In the genomic region with DNA sequence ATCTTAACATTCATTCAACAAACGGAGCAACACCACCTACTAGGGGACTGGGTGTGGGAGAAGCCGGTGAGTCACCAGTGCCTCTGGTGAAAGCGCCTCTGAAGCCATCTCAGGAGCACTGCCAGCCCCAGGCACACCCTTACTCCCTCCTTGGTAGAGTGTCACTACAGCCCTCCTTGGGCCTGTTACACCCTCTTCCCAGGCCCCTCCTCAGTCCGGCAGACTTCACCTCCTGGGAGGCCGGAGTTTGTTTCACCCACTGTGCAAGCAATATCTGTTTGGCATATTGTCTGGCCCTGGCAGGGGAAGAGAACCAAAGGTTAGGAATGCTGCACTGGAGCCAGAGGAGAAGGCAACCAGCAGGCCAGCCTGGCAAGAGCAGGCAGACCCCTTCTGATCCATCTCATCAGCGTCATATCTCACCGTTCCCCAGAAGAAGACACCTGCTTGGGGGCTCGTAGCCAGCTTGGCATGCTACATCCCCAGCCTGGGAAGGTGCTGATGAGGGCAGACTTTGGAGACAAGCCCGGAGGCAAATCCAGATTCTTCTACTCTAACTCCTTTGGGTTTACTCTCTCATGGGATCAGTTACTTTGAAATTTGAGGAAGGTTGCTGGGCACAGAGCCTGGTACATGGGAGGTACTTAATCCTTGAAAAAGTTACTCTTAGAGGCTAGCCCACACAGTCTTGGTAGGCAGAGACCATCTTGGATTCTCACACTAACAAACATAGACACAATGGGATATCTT, we compare ENCODE assay signal across 8 mouse cellular contexts. TPM values are rescaled to one million over a fixed set of nuclear protein-coding genes. Genes with fewer than 3 reads are reported as not detected.
DNase-seq lines count a peak whose midpoint lies in the region; ATAC-seq and TF ChIP-seq lines count a peak whose summit lies in the region.

No protein-coding gene starts in this region.

- WGBS in heart, embryonic 15.5 days: 51% methylated on average over 9 of the region's 9 CpGs
- 63% methylated on average over 9 of the region's 9 CpGs for WGBS in liver, embryonic 14.5 days (ENCODE audit: insufficient replicate concordance)
- WGBS in neural tube, embryonic 14.5 days: 58% methylated on average over 9 of the region's 9 CpGs

- ATAC-seq in erythroblast, adult 5-6 weeks (replicated peaks; ENCODE audit: low FRiP score, poor library complexity, severe bottlenecking): no peak
- no peak for ATAC-seq in heart, embryonic 15.5 days (replicated peaks; ENCODE audit: insufficient number of reproducible peaks, insufficient read depth, low FRiP score, low read depth)
- ATAC-seq in liver, embryonic 14.5 days (ENCODE audit: insufficient read depth): no peak
- ATAC-seq in neural tube, embryonic 14.5 days (ENCODE audit: low read depth): no peak

- H3K4me1 ChIP-seq in erythroblast, embryonic 14.5 days (ENCODE audit: control insufficient read depth): peaks cover 46% of the 10 kb centered on the region
- peaks cover 8% of the 10 kb centered on the region; the same call in 1 of the 2 replicates for H3K4me1 ChIP-seq in brown adipose tissue, adult 24 weeks (ENCODE audit: control insufficient read depth, insufficient read depth, insufficient read length, low read length)
- H3K4me1 ChIP-seq in heart, embryonic 15.5 days (replicated peaks): peaks cover 23% of the 10 kb centered on the region
- H3K4me1 ChIP-seq in liver, embryonic 14.5 days (replicated peaks; ENCODE audit: control insufficient read depth in 2 of 2, insufficient read depth in 2 of 2, low read length in 1 of 2): peaks cover 3 to 17% of the 10 kb centered on the region in 2 experiments; a peak in 3 of 4 replicates
- peaks cover 17% of the 10 kb centered on the region for H3K4me1 ChIP-seq in neural tube, embryonic 14.5 days (ENCODE audit: control insufficient read depth, insufficient read depth, low read length)

- TF ChIP-seq EP300 in liver, embryonic 14.5 days (IDR thresholded peaks at IDR 0.05; ENCODE audit: low read depth): no peak

- H3K4me3 ChIP-seq in erythroblast, embryonic 14.5 days (replicated peaks): peak overlapping the region; percentile 86
- peak overlapping the region; percentile 82 for H3K4me3 ChIP-seq in brown adipose tissue, adult 24 weeks (ENCODE audit: insufficient read depth, low read depth, low read length)
- peak overlapping the region; percentile 69 for H3K4me3 ChIP-seq in heart, embryonic 15.5 days
- H3K4me3 ChIP-seq in liver, embryonic 14.5 days (ENCODE audit: insufficient read depth in 1 of 2, low read depth in 2 of 2, low read length in 2 of 2): peak overlapping the region; percentile 76 to 87
- peak overlapping the region; percentile 82 for H3K4me3 ChIP-seq in neural tube, embryonic 14.5 days (ENCODE audit: low read depth, low read length)

- peak overlapping the region; percentile 82 for H3K4me2 ChIP-seq in heart, embryonic 15.5 days
- H3K4me2 ChIP-seq in liver, embryonic 14.5 days (ENCODE audit: low read depth): peak overlapping the region; percentile 81
- H3K4me2 ChIP-seq in neural tube, embryonic 14.5 days (ENCODE audit: low read depth, low read length): peak overlapping the region; percentile 81

- peaks cover 40% of the 10 kb centered on the region for H3K36me3 ChIP-seq in erythroblast, embryonic 14.5 days (ENCODE audit: control insufficient read depth)
- H3K36me3 ChIP-seq in heart, embryonic 15.5 days: peaks cover 26% of the 10 kb centered on the region; the same call in 1 of the 2 replicates
- H3K36me3 ChIP-seq in liver, embryonic 14.5 days (replicated peaks; ENCODE audit: control insufficient read depth, insufficient read depth, low read depth): peaks cover 9% of the 10 kb centered on the region
- peaks cover 18% of the 10 kb centered on the region for H3K36me3 ChIP-seq in neural tube, embryonic 14.5 days (ENCODE audit: control insufficient read depth, insufficient read depth, low read length)

- H3K27ac ChIP-seq in brown adipose tissue, adult 24 weeks (replicated peaks; ENCODE audit: low read depth, low read length): no peak overlapping the region
- no peak overlapping the region for H3K27ac ChIP-seq in heart, embryonic 15.5 days
- no peak overlapping the region for H3K27ac ChIP-seq in liver, embryonic 14.5 days
- no peak overlapping the region for H3K27ac ChIP-seq in neural tube, embryonic 14.5 days (ENCODE audit: low read depth, low read length)

- peak; percentile 70 for DNase-seq in 416B (ENCODE audit: low read depth)
- no peak for DNase-seq in liver, embryonic 14.5 days (ENCODE audit: low read depth in 3 of 3, low spot score in 3 of 3)
- DNase-seq in layer of hippocampus, adult 18-20 months (ENCODE audit: low spot score in 2 of 2): no peak

- peak overlapping the region; percentile 74 for H3K9ac ChIP-seq in heart, embryonic 15.5 days
- H3K9ac ChIP-seq in liver, embryonic 14.5 days (replicated peaks): peak overlapping the region; percentile 53
- peak overlapping the region; percentile 68 for H3K9ac ChIP-seq in neural tube, embryonic 14.5 days (replicated peaks; ENCODE audit: low read depth, low read length)

- H3K27me3 ChIP-seq in erythroblast, embryonic 14.5 days (ENCODE audit: control insufficient read depth): no peaks in the 10 kb centered on the region
- H3K27me3 ChIP-seq in heart, embryonic 15.5 days: no peaks in the 10 kb centered on the region
- no peaks in the 10 kb centered on the region for H3K27me3 ChIP-seq in liver, embryonic 14.5 days (ENCODE audit: control insufficient read depth, insufficient read depth, low read length)
- no peaks in the 10 kb centered on the region for H3K27me3 ChIP-seq in neural tube, embryonic 14.5 days (ENCODE audit: control insufficient read depth, insufficient read depth, low read length)

- H3K9me3 ChIP-seq in erythroblast, embryonic 14.5 days (ENCODE audit: control insufficient read depth, low read length): no peaks in the 10 kb centered on the region
- no peaks in the 10 kb centered on the region for H3K9me3 ChIP-seq in heart, embryonic 15.5 days (replicated peaks)
- H3K9me3 ChIP-seq in liver, embryonic 14.5 days (ENCODE audit: control insufficient read depth, low read length): no peaks in the 10 kb centered on the region
- no peaks in the 10 kb centered on the region for H3K9me3 ChIP-seq in neural tube, embryonic 14.5 days (ENCODE audit: control insufficient read depth, low read length)

- TF ChIP-seq CTCF in liver, embryonic 14.5 days (IDR thresholded peaks at IDR 0.05; ENCODE audit: low read depth): no peak

RNA-seq across cellular contexts. Expression of gene Tmem43, which starts 1.1 kb away (rescaled TPM):
- 0.05 and 0.15 TPM in 2 replicates for polyA plus RNA-seq in erythroblast, embryonic 14.5 days (2012)
- total RNA-seq in erythroblast, adult 5-6 weeks (2015; ENCODE audit: low replicate concordance): 10.2 and 13.8 TPM in 2 replicates
- total RNA-seq in erythroblast, adult 5-6 weeks (2017; ENCODE audit: low replicate concordance): 11.8 and 16.7 TPM in 2 replicates
- polyA plus RNA-seq in brown adipose tissue, adult 24 weeks (2012; ENCODE audit: insufficient read depth, insufficient read length, missing spikeins): 33.9 and 34.2 TPM in 2 replicates
- 24.8 and 33.4 TPM in 2 replicates for polyA plus RNA-seq in heart, embryonic 15.5 days (2015; fragmentation: Nextera tagmentation; extraction: Ambion mirVana)
- 7.1 and 7.4 TPM in 2 replicates for polyA plus RNA-seq in liver, embryonic 14.5 days (2012; rRNA removed)
- 9.3 and 11.3 TPM in 2 replicates for polyA plus RNA-seq in liver, embryonic 14.5 days (2014; fragmentation: Nextera tagmentation; extraction: Ambion mirVana)
- 37.6 and 43.6 TPM in 2 replicates for polyA plus RNA-seq in neural tube, embryonic 14.5 days (2014; fragmentation: Nextera tagmentation; extraction: Ambion mirVana)
- 10 to 100 TPM; 25.9 to 27.4 TPM for total RNA-seq in layer of hippocampus, adult 18-20 months (2021)

RNA-seq across cellular contexts. Expression of gene Chchd4, which starts 1.3 kb away (rescaled TPM):
- 0.15 and 0.31 TPM in 2 replicates for polyA plus RNA-seq in erythroblast, embryonic 14.5 days (2012)
- 2.5 and 6.5 TPM in 2 replicates for total RNA-seq in erythroblast, adult 5-6 weeks (2015; ENCODE audit: low replicate concordance)
- total RNA-seq in erythroblast, adult 5-6 weeks (2017; ENCODE audit: low replicate concordance): 1.9 and 2.2 TPM in 2 replicates
- 15.7 and 19.6 TPM in 2 replicates for polyA plus RNA-seq in brown adipose tissue, adult 24 weeks (2012; ENCODE audit: insufficient read depth, insufficient read length, missing spikeins)
- polyA plus RNA-seq in heart, embryonic 15.5 days (2015; fragmentation: Nextera tagmentation; extraction: Ambion mirVana): 29.0 and 31.0 TPM in 2 replicates
- polyA plus RNA-seq in liver, embryonic 14.5 days (2012; rRNA removed): 5.0 and 6.6 TPM in 2 replicates
- 14.1 and 14.9 TPM in 2 replicates for polyA plus RNA-seq in liver, embryonic 14.5 days (2014; fragmentation: Nextera tagmentation; extraction: Ambion mirVana)
- 40.6 and 45.1 TPM in 2 replicates for polyA plus RNA-seq in neural tube, embryonic 14.5 days (2014; fragmentation: Nextera tagmentation; extraction: Ambion mirVana)
- total RNA-seq in layer of hippocampus, adult 18-20 months (2021): 10 to 100 TPM; 19.9 to 21.6 TPM

RNA-seq across cellular contexts. Expression of gene Xpc, which starts 41.1 kb away (rescaled TPM):
- polyA plus RNA-seq in erythroblast, embryonic 14.5 days (2012): 0.07 and 0.10 TPM in 2 replicates
- 5.2 and 6.7 TPM in 2 replicates for total RNA-seq in erythroblast, adult 5-6 weeks (2015; ENCODE audit: low replicate concordance)
- total RNA-seq in erythroblast, adult 5-6 weeks (2017; ENCODE audit: low replicate concordance): 9.1 and 14.7 TPM in 2 replicates
- 8.6 and 15.5 TPM in 2 replicates for polyA plus RNA-seq in brown adipose tissue, adult 24 weeks (2012; ENCODE audit: insufficient read depth, insufficient read length, missing spikeins)
- 10.5 and 13.1 TPM in 2 replicates for polyA plus RNA-seq in heart, embryonic 15.5 days (2015; fragmentation: Nextera tagmentation; extraction: Ambion mirVana)
- 1.8 and 2.8 TPM in 2 replicates for polyA plus RNA-seq in liver, embryonic 14.5 days (2012; rRNA removed)
- 3.6 and 3.7 TPM in 2 replicates for polyA plus RNA-seq in liver, embryonic 14.5 days (2014; fragmentation: Nextera tagmentation; extraction: Ambion mirVana)
- 16.9 and 20.5 TPM in 2 replicates for polyA plus RNA-seq in neural tube, embryonic 14.5 days (2014; fragmentation: Nextera tagmentation; extraction: Ambion mirVana)
- 10 to 100 TPM; 11.8 to 14.6 TPM for total RNA-seq in layer of hippocampus, adult 18-20 months (2021)

RNA-seq across cellular contexts. Expression of gene Lsm3, which starts 41.1 kb away (rescaled TPM):
- polyA plus RNA-seq in erythroblast, embryonic 14.5 days (2012): 0.51 and 0.64 TPM in 2 replicates
- total RNA-seq in erythroblast, adult 5-6 weeks (2015; ENCODE audit: low replicate concordance): 12.7 and 17.1 TPM in 2 replicates
- 41.5 and 78.4 TPM in 2 replicates for total RNA-seq in erythroblast, adult 5-6 weeks (2017; ENCODE audit: low replicate concordance)
- polyA plus RNA-seq in brown adipose tissue, adult 24 weeks (2012; ENCODE audit: insufficient read depth, insufficient read length, missing spikeins): 50.9 and 64.4 TPM in 2 replicates
- 155 and 161 TPM in 2 replicates for polyA plus RNA-seq in heart, embryonic 15.5 days (2015; fragmentation: Nextera tagmentation; extraction: Ambion mirVana)
- 56.3 and 84.8 TPM in 2 replicates for polyA plus RNA-seq in liver, embryonic 14.5 days (2012; rRNA removed)
- polyA plus RNA-seq in liver, embryonic 14.5 days (2014; fragmentation: Nextera tagmentation; extraction: Ambion mirVana): 167 and 171 TPM in 2 replicates
- 149 and 172 TPM in 2 replicates for polyA plus RNA-seq in neural tube, embryonic 14.5 days (2014; fragmentation: Nextera tagmentation; extraction: Ambion mirVana)
- 10 to 100 TPM; 32.6 to 40.6 TPM for total RNA-seq in layer of hippocampus, adult 18-20 months (2021)
